Mouse (Mus musculus) cortical plate, adult 2 months (tissue): ENCODE data around the gene Col9a2.

Source experiments
- CTCF ChIP-seq: fragments of 200-500 bp; IDR thresholded peaks from 2 replicates; pipeline ENCODE4 v1.5.1; 2011; ENCODE audit warnings: mild to moderate bottlenecking, control low read depth, low read length; ENCODE audit not compliant: insufficient read depth; ENCODE audit errors: extremely low read depth
- POLR2A ChIP-seq: fragments of 200-500 bp; IDR thresholded peaks from 2 replicates; pipeline ENCODE4 v1.6.1; 2011; ENCODE audit warnings: mild to moderate bottlenecking, low read length, control low read depth; ENCODE audit not compliant: insufficient read depth; ENCODE audit errors: extremely low read depth

DNA sequence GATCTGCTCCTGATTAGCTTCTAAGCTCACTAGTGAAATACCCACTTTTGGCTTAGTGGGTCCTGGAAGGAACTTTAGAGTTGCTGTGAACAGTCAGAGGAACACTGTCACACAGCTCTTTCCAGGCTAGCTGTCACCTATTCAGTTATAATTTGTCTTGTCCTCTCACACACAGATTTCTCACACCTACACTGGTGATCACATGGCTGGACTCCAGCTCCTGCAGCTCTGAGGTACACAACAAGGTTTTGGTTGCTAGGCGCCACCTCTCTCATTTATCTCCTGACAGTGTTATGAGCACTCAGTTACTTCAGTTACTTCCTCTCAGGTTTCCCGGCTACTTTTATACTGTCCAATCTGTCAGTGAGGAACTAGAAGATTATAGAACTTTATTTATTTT is 26.2 kb downstream of the Col9a2 start:
- TF ChIP-seq CTCF: no peak
- no peak for TF ChIP-seq POLR2A
